Mouse (Mus musculus) megakaryocyte, adult 5-6 weeks (primary cell): Measurements from ENCODE around the gene Ick. TPM values are rescaled to one million over a fixed set of nuclear protein-coding genes. Genes with fewer than 3 reads are reported as not detected.

ENCODE experiments used
- ATAC-seq: 2 replicates; pipeline ENCODE4 v1.8.0; 2016; ENCODE audit warnings: mild to moderate bottlenecking, inconsistent platforms; ENCODE audit not compliant: poor library complexity, severe bottlenecking
- total RNA-seq, 2 experiments: library from RNA; stranded (forward) in 1 of 2; stranded (reverse) in 1 of 2; fragments of 153-499, 151-499 nt in 1 of 2; fragments of 221-1000, 200-1000 nt in 1 of 2; gene quantifications; 2 replicates each; pipeline versions ENCODE4 v1.2.3 to v1.2.4; 2015 to 2017

The Ick gene
- total RNA-seq, 2 experiments from 2014 or later, result 2.5 to 3.4 TPM

- ATAC-seq, result no peak
Measured at GRCm38 (mm10) chr9:78103965-78104560, 4.9 kb upstream of the Ick start.

- ATAC-seq, result peak; percentile 33; the same call in 1 of the 2 replicates
Measured at GRCm38 (mm10) chr9:78104973-78105372, 4.0 kb upstream of the Ick start.

- ATAC-seq, result no peak
Measured at GRCm38 (mm10) chr9:78105501-78105932, 3.5 kb upstream of the Ick start.

- no peak for ATAC-seq
Measured at GRCm38 (mm10) chr9:78106821-78107220, 2.2 kb upstream of the Ick start.

- ATAC-seq, result peak; percentile 3; the same call in 1 of the 2 replicates
Measured at GRCm38 (mm10) chr9:78107582-78107911, 1.4 kb upstream of the Ick start.

GRCm38 (mm10) chr9:78107912-78108795 lies 838 bp upstream of the Ick start:
- peak; percentile 47 for ATAC-seq

GRCm38 (mm10) chr9:78109656-78110055 lies 664 bp downstream of the Ick start:
- ATAC-seq, result no peak

GRCm38 (mm10) chr9:78111456-78111855 lies 2.5 kb downstream of the Ick start:
- no peak for ATAC-seq

- peak; percentile 79 for ATAC-seq
Measured at GRCm38 (mm10) chr9:78112770-78113537, 4.0 kb downstream of the Ick start.

GRCm38 (mm10) chr9:78113538-78113885 lies 4.5 kb downstream of the Ick start:
- ATAC-seq, result no peak

GRCm38 (mm10) chr9:78115746-78116145 lies 6.8 kb downstream of the Ick start:
- no peak for ATAC-seq

- no peak for ATAC-seq
Measured at GRCm38 (mm10) chr9:78117690-78118089, 8.7 kb downstream of the Ick start.

GRCm38 (mm10) chr9:78121358-78121757 lies 12.4 kb downstream of the Ick start:
- ATAC-seq, result no peak

GRCm38 (mm10) chr9:78121985-78122384 lies 13.0 kb downstream of the Ick start:
- no peak for ATAC-seq

GRCm38 (mm10) chr9:78122939-78123712 lies 14.1 kb downstream of the Ick start:
- no peak for ATAC-seq

GRCm38 (mm10) chr9:78124297-78124696 lies 15.3 kb downstream of the Ick start:
- ATAC-seq, result no peak

GRCm38 (mm10) chr9:78126007-78126406 lies 17.0 kb downstream of the Ick start:
- ATAC-seq, result no peak

- ATAC-seq, result no peak
Measured at GRCm38 (mm10) chr9:78126643-78127042, 17.7 kb downstream of the Ick start.

GRCm38 (mm10) chr9:78135658-78136057 lies 26.7 kb downstream of the Ick start:
- no peak for ATAC-seq

- peak; percentile 54 for ATAC-seq
Measured at GRCm38 (mm10) chr9:78138044-78138676, 29.2 kb downstream of the Ick start.
